Mouse (Mus musculus) cerebellum, adult 2 months (tissue): Measurements from ENCODE around the gene Tbr1.

ENCODE experiments used
- CTCF ChIP-seq: fragments of 200-500 bp; IDR thresholded peaks from 2 replicates; pipeline ENCODE4 v1.5.1; 2011; ENCODE audit warnings: low read depth, mild to moderate bottlenecking, control low read depth, low read length, moderate library complexity, borderline replicate concordance; ENCODE audit not compliant: insufficient read depth
- POLR2A ChIP-seq: fragments of 200-500 bp; IDR thresholded peaks from 2 replicates; pipeline ENCODE4 v1.6.1; 2011; ENCODE audit warnings: low read length, control low read depth, borderline replicate concordance; ENCODE audit not compliant: insufficient read depth

- no peak for TF ChIP-seq CTCF
- TF ChIP-seq POLR2A: no peak
Observed at GRCm38 (mm10) chr2:61807781-61808180, 5.1 kb downstream of the Tbr1 start.
